Mouse (Mus musculus): ENCODE measurements around the gene Gm21103.
"Not testable (repeated sequence)": the region's sequence is repeated elsewhere in the genome, so short reads cannot be mapped to it uniquely, and the experiment has no call there.

Gene Gm21103

DNA sequence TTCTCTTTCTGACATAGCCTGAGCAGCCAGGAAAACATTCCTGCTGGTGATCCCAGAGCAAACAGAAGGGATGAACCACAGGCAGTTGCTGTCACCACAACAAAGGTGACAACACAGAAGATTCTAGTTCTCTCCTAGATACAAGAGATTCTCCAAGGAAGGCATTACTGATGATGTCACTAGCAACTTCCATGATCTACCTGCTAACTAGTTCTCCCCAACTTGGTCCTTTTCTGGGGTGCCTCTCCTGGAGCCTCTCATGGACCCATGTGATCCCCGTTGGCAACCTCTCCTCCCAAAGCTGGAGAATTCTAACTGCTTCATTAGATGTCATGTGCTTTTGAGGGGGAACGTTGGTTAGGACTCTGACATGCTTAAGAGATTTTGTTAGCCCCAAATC is at the start of gene Gm21103:
Gene Gm21103 (minus strand): TSS at position 101 of the 400 bp plus-strand sequence.
- not testable (repeated sequence) for DNase-seq

DNA sequence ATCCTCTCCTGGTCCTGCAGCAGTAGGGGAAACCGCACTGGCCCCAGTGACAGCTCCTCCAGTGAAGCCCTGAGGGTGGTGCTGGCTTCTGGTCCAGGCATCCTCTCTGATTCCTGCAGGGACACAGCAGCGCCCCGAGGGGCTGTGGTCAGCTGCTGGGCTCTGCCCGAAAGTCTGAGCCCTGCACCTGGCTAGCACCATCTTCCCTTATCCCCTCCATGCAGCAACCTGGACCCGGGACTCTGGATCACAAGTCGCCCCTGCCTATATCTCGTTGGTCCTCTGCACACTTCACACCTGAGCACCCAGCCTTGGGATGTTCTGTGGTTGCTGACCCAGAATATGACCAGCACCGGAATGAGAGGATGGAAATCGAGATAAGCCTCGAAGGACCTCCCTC is 38.9 kb upstream of the Gm21103 start, which contains the start of gene Gm3618:
Gene Gm3618 (minus strand): TSS at position 101 of the 400 bp plus-strand sequence.
- DNase-seq, result not testable (repeated sequence)

DNA sequence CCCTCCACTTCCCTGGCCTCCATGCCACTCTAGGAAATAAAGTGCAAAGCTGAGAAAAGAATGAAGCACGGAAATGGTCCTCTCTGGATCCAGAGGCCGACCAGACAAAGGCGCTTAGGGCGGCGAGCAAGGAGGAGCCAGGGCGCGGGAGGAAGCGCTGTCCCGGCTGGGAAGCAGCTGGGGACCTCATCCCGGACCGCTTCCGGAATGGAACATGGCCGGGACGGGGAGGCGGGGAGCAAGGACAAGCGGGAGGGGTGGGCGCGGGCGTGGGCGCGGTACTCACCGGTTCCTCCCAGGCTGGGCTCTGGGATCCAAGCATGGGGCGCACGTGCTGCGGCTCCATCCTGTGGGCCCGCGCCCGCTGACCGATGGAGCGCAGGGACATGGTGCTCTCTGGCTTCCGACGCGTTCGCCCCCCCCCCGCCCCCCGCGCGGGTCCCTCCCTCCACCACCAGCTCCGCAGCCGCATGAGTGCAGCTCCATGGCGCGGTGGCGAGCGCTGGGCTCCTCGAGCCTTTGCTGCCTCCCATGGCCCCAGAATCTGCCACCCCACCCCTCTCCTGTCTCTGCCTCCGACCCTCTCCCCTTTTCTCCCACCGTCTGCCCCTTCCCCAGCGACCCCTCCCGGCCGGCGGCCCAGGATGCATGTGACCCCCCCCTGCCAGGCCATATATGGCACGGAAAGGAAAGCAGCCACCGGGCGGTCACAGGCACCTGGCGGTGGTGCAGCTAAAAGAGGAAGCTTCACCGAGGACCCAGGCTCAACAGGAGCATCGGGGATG is 17.5 kb downstream of the Gm21103 start, which contains the start of gene Gm3411:
Gene Gm3411 (minus strand): TSS at position 320 of the 785 bp plus-strand sequence.
- peak; percentile 38 to 50 for DNase-seq
